Mouse (Mus musculus) embryonic fibroblast, embryonic 13.5 days (primary cell): ENCODE measurements around the gene D10Jhu81e.

Source experiments
- CTCF ChIP-seq: IDR thresholded peaks from 2 replicates; pipeline ENCODE4 v1.5.1; 2011; ENCODE audit warnings: mild to moderate bottlenecking, control low read depth, low read length, moderate library complexity, borderline replicate concordance; ENCODE audit not compliant: insufficient read depth
- POLR2A ChIP-seq: IDR thresholded peaks from 2 replicates; pipeline ENCODE4 v1.6.1; 2011; ENCODE audit warnings: low read depth, mild to moderate bottlenecking, control low read depth, low read length, moderate library complexity

GRCm38 (mm10) chr10:78148834-78149766 lies 20.5 kb downstream of the D10Jhu81e start:
- TF ChIP-seq POLR2A (no peak), CTCF (no peak)
